Mouse (Mus musculus) heart, adult 2 months (tissue): ENCODE results near the gene Rnf123.

Experiments used
- CTCF ChIP-seq: fragments of 200-600 bp; IDR thresholded peaks from 2 replicates; pipeline ENCODE4 v1.8.1; 2022; ENCODE audit warnings: antibody characterized with exemption, mild to moderate bottlenecking, moderate library complexity
- EP300 ChIP-seq: fragments of 200-500 bp; IDR thresholded peaks from 2 replicates; pipeline ENCODE4 v1.6.1; 2011; ENCODE audit warnings: low read depth, low read length, control low read depth; ENCODE audit not compliant: insufficient read depth
- POLR2A ChIP-seq: fragments of 200-500 bp; IDR thresholded peaks from 2 replicates; pipeline ENCODE4 v1.6.1; 2011; ENCODE audit warnings: mild to moderate bottlenecking, low read depth, low read length, control low read depth; ENCODE audit not compliant: insufficient read depth

DNA sequence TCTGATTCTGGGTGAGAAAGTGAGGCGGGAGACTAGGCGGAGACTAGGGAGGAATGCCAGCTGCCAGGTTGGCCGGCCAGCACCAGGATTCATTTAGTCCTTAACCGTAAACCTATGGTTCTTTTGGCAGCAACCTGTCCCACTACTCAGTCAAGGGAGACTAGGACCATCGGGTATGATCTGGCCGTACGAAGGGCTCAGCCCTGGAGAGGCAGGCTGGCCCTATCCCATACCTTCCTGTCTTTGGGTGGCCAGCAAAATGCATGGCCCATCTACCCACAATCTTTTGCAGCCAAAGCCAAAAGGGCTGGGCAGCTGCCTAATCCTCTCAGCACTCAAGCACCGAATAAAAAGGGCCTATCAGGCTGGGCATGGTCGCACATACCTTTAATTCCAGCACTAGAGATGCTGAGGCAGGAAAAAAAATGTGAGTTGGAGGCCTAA, 10.6 kb downstream of the Rnf123 start:
- no peak for TF ChIP-seq CTCF
- no peak for TF ChIP-seq POLR2A
- no peak for TF ChIP-seq EP300
